Mouse (Mus musculus): ENCODE measurements around the gene Rbm42. TPM values are rescaled to one million over a fixed set of nuclear protein-coding genes. Genes with fewer than 3 reads are reported as not detected.

Rbm42 gene
- total and polyA plus RNA-seq, 3 experiments, result 65.3 to 109 (median 105) TPM

DNA sequence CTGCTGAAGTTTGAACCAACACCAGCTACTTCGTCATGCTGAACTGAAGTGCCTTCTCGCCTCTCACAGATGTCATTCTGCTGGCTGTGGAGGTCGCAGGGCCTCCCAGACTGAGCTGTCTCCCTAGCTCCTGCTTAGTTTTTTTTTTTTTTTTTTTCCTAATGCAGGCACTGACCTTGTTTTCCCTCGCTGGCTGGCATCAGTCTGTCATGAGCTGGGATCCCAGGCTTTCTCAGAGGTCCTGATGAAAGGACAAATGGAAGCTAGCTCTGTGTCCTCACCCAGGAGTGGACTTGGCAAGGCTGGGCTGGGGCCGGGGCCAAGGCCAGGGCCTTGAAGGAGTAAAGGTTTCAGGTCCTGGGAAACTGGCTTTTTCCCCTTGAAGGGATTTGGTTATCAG, 31.8 kb upstream of the Rbm42 start:
- in situ Hi-C loops (cut with MboI; ENCODE audit: low pct_ligation_motif_present, low pct_unique_long_range_greater_than_20kb, low sequenced_read_pairs) (no loop called here), dilution Hi-C loops (cut with MboI; ENCODE audit: extremely low pct_ligation_motif_present, extremely low pct_unique_long_range_greater_than_20kb, low sequenced_read_pairs) (no loop called here)
- Histone ChIP-seq H3K79me2 (replicated peaks; ENCODE audit: control insufficient read depth, extremely low read depth, insufficient read depth, poor library complexity, severe bottlenecking) (no peaks in the 10 kb centered on the region), H3K9me3 (replicated peaks; ENCODE audit: low read length) (peaks cover 6% of the 10 kb centered on the region), H3K27ac (ENCODE audit: insufficient read depth, low read depth) (no peak overlapping the region), H3K36me3 (replicated peaks in 1 of 2; ENCODE audit: control insufficient read depth in 1 of 2, insufficient read depth in 1 of 2, low read length in 1 of 2) (no peaks in the 10 kb centered on the region), H3K4me1 (ENCODE audit: control insufficient read depth in 1 of 2, insufficient read depth in 2 of 2) (peaks cover 0 to under 1% of the 10 kb centered on the region in 2 experiments; a peak in 1 of 4 replicates), H3K4me3 (replicated peaks in 1 of 3; ENCODE audit: low read depth in 2 of 3, low read length in 2 of 3, poor library complexity in 1 of 3) (no peak overlapping the region), H3K9ac (ENCODE audit: insufficient read depth, low read depth) (no peak overlapping the region), H3K27me3 (replicated peaks) (peaks cover 6% of the 10 kb centered on the region), H3K4me2 (ENCODE audit: insufficient read depth, low read depth, poor library complexity, severe bottlenecking) (no peak overlapping the region)
- TF ChIP-seq USF1 (IDR thresholded peaks at IDR 0.05; ENCODE audit: low read depth, low read length) (no peak), NELFE (IDR thresholded peaks at IDR 0.05; ENCODE audit: low read depth, low read length) (no peak)
- DNase-seq (ENCODE audit: extremely low read depth), result no peak

DNA sequence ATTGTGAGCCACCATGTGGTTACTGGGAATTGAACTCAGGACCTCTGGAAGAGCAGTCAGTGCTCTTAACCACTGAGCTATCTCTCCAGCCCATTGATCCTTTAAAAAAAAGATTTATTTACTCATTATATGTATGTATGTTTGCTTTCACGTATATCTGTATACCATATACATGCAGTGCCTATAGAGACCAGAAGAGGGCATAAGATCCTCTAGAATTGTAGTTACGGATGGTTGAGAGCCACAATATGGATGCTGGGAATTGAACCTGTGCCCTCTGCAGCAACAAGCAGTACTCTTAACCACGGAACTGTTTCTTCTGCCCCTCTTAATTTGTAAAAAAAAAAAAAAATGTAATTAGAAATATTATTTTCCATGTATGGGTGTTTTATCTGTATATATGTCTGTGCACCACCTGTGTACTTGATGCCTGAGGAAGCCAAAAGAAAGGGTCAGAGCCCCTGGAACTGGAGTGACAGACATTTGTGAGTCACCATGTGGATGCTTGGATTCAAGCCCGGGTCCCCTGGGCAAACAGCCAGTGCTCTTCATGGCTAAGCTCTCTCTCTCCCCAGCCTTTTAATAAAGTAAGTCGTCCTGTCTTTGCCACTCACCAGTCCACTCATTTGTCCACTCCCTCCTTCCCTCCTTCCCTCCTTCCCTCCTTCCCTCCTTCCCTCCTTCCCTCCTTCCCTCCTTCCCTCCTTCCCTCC, 28.3 kb upstream of the Rbm42 start:
- no peak for TF ChIP-seq USF2 (conservative IDR thresholded peaks at IDR 0.05; ENCODE audit: low read depth, low read length)
- TF ChIP-seq BHLHE40 (IDR thresholded peaks at IDR 0.05; ENCODE audit: low read depth, low read length), result no peak
- TF ChIP-seq CTCF (conservative IDR thresholded peaks at IDR 0.05 in 1 of 2, IDR thresholded peaks at IDR 0.05 in 1 of 2; ENCODE audit: low read depth in 2 of 2, low read length in 2 of 2), result peak in 1 of 2 experiments; percentile 24; a peak in 1 of 4 replicates
- peak; percentile 13; the same call in 1 of the 2 replicates for TF ChIP-seq SMC3 (IDR thresholded peaks at IDR 0.05; ENCODE audit: low read depth, low read length)
- peak; percentile 9; the same call in 1 of the 2 replicates for TF ChIP-seq RAD21 (IDR thresholded peaks at IDR 0.05; ENCODE audit: low read depth, low read length)
- Histone ChIP-seq H3K27me3 (replicated peaks) (peaks cover 7% of the 10 kb centered on the region), H3K9me3 (replicated peaks; ENCODE audit: low read length) (peaks cover 7% of the 10 kb centered on the region), H3K4me3 (replicated peaks in 1 of 3; ENCODE audit: low read depth in 2 of 3, low read length in 2 of 3, poor library complexity in 1 of 3) (no peak overlapping the region), H3K4me1 (ENCODE audit: control insufficient read depth in 1 of 2, insufficient read depth in 2 of 2) (peaks cover 0 to 4% of the 10 kb centered on the region in 2 experiments; a peak in 1 of 4 replicates), H3K4me2 (ENCODE audit: insufficient read depth, low read depth, poor library complexity, severe bottlenecking) (no peak overlapping the region), H3K79me2 (replicated peaks; ENCODE audit: control insufficient read depth, extremely low read depth, insufficient read depth, poor library complexity, severe bottlenecking) (no peaks in the 10 kb centered on the region), H3K9ac (ENCODE audit: insufficient read depth, low read depth) (no peak overlapping the region), H3K36me3 (replicated peaks in 1 of 2; ENCODE audit: control insufficient read depth in 1 of 2, insufficient read depth in 1 of 2, low read length in 1 of 2) (no peaks in the 10 kb centered on the region), H3K27ac (ENCODE audit: insufficient read depth, low read depth) (no peak overlapping the region)
- dilution Hi-C loops (cut with MboI; ENCODE audit: extremely low pct_ligation_motif_present, extremely low pct_unique_long_range_greater_than_20kb, low sequenced_read_pairs) (no loop called here), in situ Hi-C loops (cut with MboI; ENCODE audit: low pct_ligation_motif_present, low pct_unique_long_range_greater_than_20kb, low sequenced_read_pairs) (loop anchor here (5.0 kb wide), 1 partner anchor 34 kb away; the partner anchor contains the start of gene Atp4a)
- no peak for DNase-seq (ENCODE audit: extremely low read depth)

DNA sequence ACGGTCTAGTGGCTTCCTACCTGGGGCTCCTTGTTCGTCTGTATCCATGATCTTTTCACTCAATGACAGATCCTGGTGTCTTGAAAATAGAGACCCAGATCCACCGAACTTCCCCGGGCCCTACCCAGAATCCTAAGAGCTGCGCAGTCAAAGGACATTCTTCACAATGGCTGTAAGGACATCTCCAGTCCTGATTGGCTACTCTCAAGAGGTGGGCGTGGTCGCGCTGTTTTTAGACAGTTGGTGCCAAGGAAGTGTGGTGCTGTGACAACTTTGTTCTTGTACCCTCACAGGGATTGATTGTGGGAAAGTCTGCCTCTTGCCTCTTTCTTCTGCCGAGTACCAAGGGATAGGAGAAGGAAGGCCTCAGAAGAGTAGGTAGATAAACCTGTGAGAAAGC, 21.4 kb upstream of the Rbm42 start, which contains the start of gene Pmis2:
TSS of gene Pmis2 (minus strand) at position 126 of the 400 bp plus-strand sequence.
- DNase-seq (ENCODE audit: extremely low read depth), result no peak

More for the DNA sequence above, 21.4 kb upstream of the Rbm42 start, which contains the start of gene Pmis2:
- Histone ChIP-seq H3K36me3 (replicated peaks in 1 of 2; ENCODE audit: control insufficient read depth in 1 of 2, insufficient read depth in 1 of 2, low read length in 1 of 2) (no peaks in the 10 kb centered on the region), H3K4me1 (ENCODE audit: control insufficient read depth in 1 of 2, insufficient read depth in 2 of 2) (no peaks in the 10 kb centered on the region), H3K4me2 (ENCODE audit: insufficient read depth, low read depth, poor library complexity, severe bottlenecking) (no peak within 1 kb of the TSS), H3K27me3 (replicated peaks) (peaks cover 4% of the 10 kb centered on the region), H3K9ac (ENCODE audit: insufficient read depth, low read depth) (no peak within 1 kb of the TSS), H3K79me2 (replicated peaks; ENCODE audit: control insufficient read depth, extremely low read depth, insufficient read depth, poor library complexity, severe bottlenecking) (no peaks in the 10 kb centered on the region), H3K9me3 (replicated peaks; ENCODE audit: low read length) (no peaks in the 10 kb centered on the region), H3K27ac (ENCODE audit: insufficient read depth, low read depth) (no peak within 1 kb of the TSS), H3K4me3 (replicated peaks in 1 of 3; ENCODE audit: low read depth in 2 of 3, low read length in 2 of 3, poor library complexity in 1 of 3) (no peak within 1 kb of the TSS)
- dilution Hi-C loops (cut with MboI; ENCODE audit: extremely low pct_ligation_motif_present, extremely low pct_unique_long_range_greater_than_20kb, low sequenced_read_pairs), result no loop called here
- TF ChIP-seq SMC3 (IDR thresholded peaks at IDR 0.05; ENCODE audit: low read depth, low read length) (no peak), IRF4 (IDR thresholded peaks at IDR 0.05; ENCODE audit: low read depth, low read length) (no peak), ETS1 (conservative IDR thresholded peaks at IDR 0.05; ENCODE audit: low read depth, low read length) (no peak), TCF12 (IDR thresholded peaks at IDR 0.05; ENCODE audit: low read depth, low read length) (no peak), CHD2 (IDR thresholded peaks at IDR 0.05; ENCODE audit: low read length) (no peak), TBP (conservative IDR thresholded peaks at IDR 0.05; ENCODE audit: low read depth, low read length) (no peak), USF2 (conservative IDR thresholded peaks at IDR 0.05; ENCODE audit: low read depth, low read length) (no peak), GABPA (IDR thresholded peaks at IDR 0.05; ENCODE audit: insufficient replicate concordance, low read depth, low read length) (no peak), NRF1 (IDR thresholded peaks at IDR 0.05; ENCODE audit: low read depth, low read length) (no peak), POLR2A (IDR thresholded peaks at IDR 0.05; ENCODE audit: low read depth, low read length) (no peak), RCOR1 (conservative IDR thresholded peaks at IDR 0.05; ENCODE audit: low read depth, low read length) (no peak), CHD1 (IDR thresholded peaks at IDR 0.05; ENCODE audit: low read depth, low read length) (no peak), NELFE (IDR thresholded peaks at IDR 0.05; ENCODE audit: low read depth, low read length) (no peak), KAT2A (IDR thresholded peaks at IDR 0.05; ENCODE audit: insufficient replicate concordance, low read length) (no peak), ZMIZ1 (IDR thresholded peaks at IDR 0.05; ENCODE audit: low read depth, low read length) (no peak), HCFC1 (IDR thresholded peaks at IDR 0.05; ENCODE audit: low read depth, low read length) (no peak), JUN (IDR thresholded peaks at IDR 0.05; ENCODE audit: insufficient read depth, low read depth, low read length) (no peak), ZNF384 (IDR thresholded peaks at IDR 0.05; ENCODE audit: low read depth, low read length) (no peak)
- in situ Hi-C loops (cut with MboI; ENCODE audit: low pct_ligation_motif_present, low pct_unique_long_range_greater_than_20kb, low sequenced_read_pairs), result no loop called here

All from CH12.LX (cell line).